Mouse (Mus musculus) left cerebral cortex, adult 2 months (tissue): Measurements from ENCODE around the gene Epp13. TPM values are rescaled to one million over a fixed set of nuclear protein-coding genes. Genes with fewer than 3 reads are reported as not detected.
A peak's percentile ranks its signal among the peaks of the same experiment; 100 is the strongest.
"Not testable (repeated sequence)": the region's sequence is repeated elsewhere in the genome, so short reads cannot be mapped to it uniquely, and the experiment has no call there.

Experiments
- DNase-seq, 2 experiments: peaks; one replicate each; pipeline ENCODE4 v3.0.0; 2021 to 2022; ENCODE audit warnings: low spot score in 2 of 2, mixed read lengths in 1 of 2; ENCODE audit errors: extremely low spot score in 1 of 2
- H3K27ac ChIP-seq: fragments of 200-600 bp; 2 replicates; pipeline ENCODE4 v1.8.1; 2022
- H3K4me3 ChIP-seq: fragments of 200-600 bp; 2 replicates; pipeline ENCODE4 v1.8.1; 2022
- CTCF ChIP-seq: fragments of 200-600 bp; IDR thresholded peaks from 2 replicates; pipeline ENCODE4 v1.8.1; 2022; ENCODE audit warnings: antibody characterized with exemption, mild to moderate bottlenecking, moderate library complexity
- intact Hi-C: fragments of 180-260 bp; cut with DNase I; formaldehyde crosslinking; loops from one replicate; pipeline ENCODE4 v1.15.1; 2025
- long read RNA-seq, 2 experiments: library from polyadenylated mRNA; stranded (forward); transcript quantifications; one replicate each; pipeline ENCODE4 v2.0.0; 2021; ENCODE audit warnings: borderline mapping rate in 2 of 2
- total RNA-seq, 2 experiments: library from RNA; stranded (reverse); gene quantifications; 2 replicates each; pipeline ENCODE4 v1.2.3; 2021

Gene Epp13
- total RNA-seq: not detected
- long read RNA-seq, experiment 1: 0 reads
- long read RNA-seq, experiment 2, partial matches to known transcripts: 0 of 2 reads
- long read RNA-seq, experiment 2, other reads (novel, unspliced or antisense): 2 of 2 reads

GRCm38 (mm10) chr7:6252410-6252809, at the start of gene Epp13:
Epp13 (plus strand) TSS chr7:6252710.
- no peak for DNase-seq
- intact Hi-C loops: no loop called here
- Histone ChIP-seq H3K27ac (no peak within 1 kb of the TSS), H3K4me3 (no peak within 1 kb of the TSS)
- no peak for TF ChIP-seq CTCF

- DNase-seq: no peak
- Histone ChIP-seq H3K4me3 (no peak overlapping the region), H3K27ac (no peak overlapping the region)
- intact Hi-C loops: no loop called here
- no peak for TF ChIP-seq CTCF
These were observed 48.3 kb upstream of the Epp13 start for GRCm38 (mm10) chr7:6204200-6204599.

- Histone ChIP-seq H3K27ac (no peak overlapping the region), H3K4me3 (no peak overlapping the region)
- peak in 1 of 2 experiments; percentile 18 for DNase-seq
- intact Hi-C loops: no loop called here
- TF ChIP-seq CTCF: peak; percentile 59
These were observed 39.4 kb upstream of the Epp13 start for GRCm38 (mm10) chr7:6213144-6213543.

GRCm38 (mm10) chr7:6214691-6215090, 37.8 kb upstream of the Epp13 start:
- DNase-seq, H3K27ac ChIP-seq, H3K4me3 ChIP-seq, intact Hi-C loops: not testable (repeated sequence)

GRCm38 (mm10) chr7:6220147-6220546, 32.4 kb upstream of the Epp13 start:
- intact Hi-C loops: no loop called here
- Histone ChIP-seq H3K4me3 (no peak overlapping the region), H3K27ac (no peak overlapping the region)
- no peak for DNase-seq
- TF ChIP-seq CTCF: no peak

GRCm38 (mm10) chr7:6221978-6222377, 30.5 kb upstream of the Epp13 start, which contains the start of gene Zscan5b:
Zscan5b (plus strand) TSS chr7:6222278.
- Histone ChIP-seq H3K4me3 (no peak within 1 kb of the TSS), H3K27ac (no peak within 1 kb of the TSS)
- DNase-seq: no peak
- TF ChIP-seq CTCF: no peak
- intact Hi-C loops: no loop called here

- DNase-seq, H3K27ac ChIP-seq, H3K4me3 ChIP-seq, intact Hi-C loops: not testable (repeated sequence)
- TF ChIP-seq CTCF: peak; percentile 35
These were observed 24.0 kb upstream of the Epp13 start for GRCm38 (mm10) chr7:6228491-6228890.

GRCm38 (mm10) chr7:6239787-6240186, 12.7 kb upstream of the Epp13 start:
- Histone ChIP-seq H3K27ac (no peak overlapping the region), H3K4me3 (no peak overlapping the region)
- TF ChIP-seq CTCF: no peak
- DNase-seq: no peak
- intact Hi-C loops: loop anchor here (1.0 kb wide), 1 partner anchor 44 kb away; no protein-coding TSS in a partner anchor

GRCm38 (mm10) chr7:6240841-6241425, 11.6 kb upstream of the Epp13 start:
- intact Hi-C loops: loop anchor here (1.0 kb wide), 1 partner anchor 42 kb away; no protein-coding TSS in a partner anchor
- peak; percentile 53 for TF ChIP-seq CTCF
- DNase-seq: peak in 1 of 2 experiments; percentile 22
- not testable (repeated sequence) for H3K27ac ChIP-seq, H3K4me3 ChIP-seq

GRCm38 (mm10) chr7:6244361-6245292, 7.9 kb upstream of the Epp13 start:
- no peak overlapping the region for H3K27ac ChIP-seq
- H3K4me3 ChIP-seq: no peak overlapping the region
- intact Hi-C loops: no loop called here
- no peak for DNase-seq
- TF ChIP-seq CTCF: no peak

GRCm38 (mm10) chr7:6254451-6254850, 1.9 kb downstream of the Epp13 start:
- DNase-seq: no peak
- H3K4me3 ChIP-seq: no peak overlapping the region
- no peak for TF ChIP-seq CTCF
- intact Hi-C loops: no loop called here
- no peak overlapping the region for H3K27ac ChIP-seq

GRCm38 (mm10) chr7:6257386-6257785, 4.9 kb downstream of the Epp13 start:
- H3K27ac ChIP-seq: no peak overlapping the region
- H3K4me3 ChIP-seq: no peak overlapping the region
- intact Hi-C loops: loop anchor here (2.0 kb wide), 1 partner anchor 15 kb away; no protein-coding TSS in a partner anchor
- TF ChIP-seq CTCF: no peak
- no peak for DNase-seq
